Mouse (Mus musculus) cerebellum, adult 11 months (tissue): ENCODE data around the gene Krt35.
A peak's percentile ranks its signal among the peaks of the same experiment; 100 is the strongest.

Experiments used
- DNase-seq: peaks from one replicate; pipeline ENCODE4 v3.0.0; 2022

The Krt35 gene

DNA sequence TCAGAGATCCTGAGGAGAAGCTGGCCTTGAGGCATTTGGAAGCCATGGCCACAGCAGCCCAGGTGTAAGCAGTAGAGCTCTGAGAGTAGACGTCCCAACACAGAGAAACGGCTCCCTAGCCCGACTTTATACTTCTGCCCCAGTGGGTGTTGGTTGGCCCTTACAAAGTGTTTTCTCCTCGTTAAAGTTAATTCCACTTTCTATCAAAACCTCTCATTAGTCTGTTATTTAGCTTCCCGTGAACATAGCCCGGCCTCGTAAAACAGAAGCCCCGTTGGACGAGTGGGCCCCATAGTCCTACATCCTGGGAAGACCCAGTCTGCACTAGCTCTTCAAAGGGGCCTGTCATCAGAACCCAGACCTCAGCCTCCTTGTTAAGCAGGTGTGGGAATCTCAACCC, at the start of gene Krt35:
Gene Krt35 (minus strand): TSS at position 101 of the 400 bp plus-strand sequence.
- no peak for DNase-seq

DNA sequence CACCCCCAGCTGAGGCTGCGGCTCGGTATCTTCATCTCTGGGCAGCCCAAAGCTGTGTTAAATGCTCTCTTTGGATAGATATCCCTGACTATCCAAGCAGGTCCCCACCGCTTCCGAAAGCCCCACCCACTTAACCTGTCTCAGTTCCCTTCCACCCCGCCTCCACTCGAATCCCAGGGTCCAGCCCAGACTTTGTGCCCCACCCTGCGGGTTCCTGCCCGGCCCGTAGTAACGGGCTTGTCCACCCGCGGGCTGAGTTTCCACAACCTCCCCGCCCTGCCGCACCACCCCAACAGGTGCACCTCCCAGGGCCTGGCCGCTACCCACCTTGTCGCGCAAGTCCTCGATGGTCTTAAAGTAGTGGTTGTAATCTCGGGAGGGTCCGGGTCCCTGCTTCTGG, 49.1 kb upstream of the Krt35 start:
- no peak for DNase-seq

DNA sequence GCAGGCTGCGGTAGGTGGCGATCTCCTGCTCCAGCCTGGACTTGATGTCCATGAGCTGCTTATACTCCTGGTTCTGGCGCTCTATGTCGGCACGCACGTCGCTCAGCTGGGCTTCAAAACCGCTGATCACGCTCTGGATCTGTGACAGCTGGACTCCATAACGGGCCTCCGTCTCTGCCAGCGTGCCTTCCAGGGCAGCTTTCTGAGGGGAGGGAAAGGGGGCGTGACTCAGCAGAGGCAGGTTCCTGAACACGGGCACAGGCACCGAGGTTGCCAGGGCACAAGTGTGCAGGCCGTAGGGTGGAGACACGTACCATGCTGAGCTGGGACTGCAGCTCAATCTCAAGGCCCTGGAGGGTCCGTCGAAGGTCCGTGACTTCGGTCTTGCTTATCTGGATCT, 44.9 kb upstream of the Krt35 start:
- no peak for DNase-seq

DNA sequence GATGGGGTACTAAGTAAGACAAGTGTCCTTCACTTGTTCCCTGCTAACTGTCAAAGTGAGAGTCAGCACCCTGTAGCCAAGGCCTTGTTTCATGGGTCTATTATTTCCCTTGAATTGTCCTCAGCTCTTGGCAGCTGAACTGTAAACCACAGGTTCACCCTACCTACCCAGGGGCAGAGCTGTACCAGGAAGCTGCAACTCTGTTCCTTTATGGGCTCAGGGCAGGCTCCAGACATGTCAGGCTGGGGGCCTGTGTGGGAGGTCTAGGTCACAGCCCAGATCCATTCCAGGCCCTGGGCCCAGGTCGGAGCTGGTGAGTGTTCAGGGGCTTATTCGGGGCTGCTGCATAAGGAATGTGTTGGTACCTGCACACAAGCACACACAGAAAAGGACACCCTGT, 43.4 kb upstream of the Krt35 start:
- no peak for DNase-seq

DNA sequence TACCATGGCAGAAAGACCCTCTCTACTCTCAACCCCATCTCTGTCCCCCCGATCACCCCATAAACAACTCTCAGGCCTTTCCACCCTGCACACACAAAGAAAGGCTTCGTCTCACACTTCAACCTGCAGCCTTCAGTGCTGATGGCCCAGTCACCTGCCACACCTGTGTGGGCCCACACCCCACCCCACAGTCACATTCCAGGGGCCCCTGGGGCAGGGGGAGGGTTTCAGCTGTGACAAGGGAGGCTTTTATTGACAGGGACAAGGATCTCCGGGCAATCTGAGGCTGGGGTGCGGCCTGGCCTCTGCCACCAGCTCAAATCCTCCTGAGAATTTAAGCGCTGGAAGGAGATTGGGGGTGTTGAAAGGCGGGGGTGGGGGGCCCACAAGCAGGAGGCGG, 42.8 kb upstream of the Krt35 start:
- DNase-seq: no peak

DNA sequence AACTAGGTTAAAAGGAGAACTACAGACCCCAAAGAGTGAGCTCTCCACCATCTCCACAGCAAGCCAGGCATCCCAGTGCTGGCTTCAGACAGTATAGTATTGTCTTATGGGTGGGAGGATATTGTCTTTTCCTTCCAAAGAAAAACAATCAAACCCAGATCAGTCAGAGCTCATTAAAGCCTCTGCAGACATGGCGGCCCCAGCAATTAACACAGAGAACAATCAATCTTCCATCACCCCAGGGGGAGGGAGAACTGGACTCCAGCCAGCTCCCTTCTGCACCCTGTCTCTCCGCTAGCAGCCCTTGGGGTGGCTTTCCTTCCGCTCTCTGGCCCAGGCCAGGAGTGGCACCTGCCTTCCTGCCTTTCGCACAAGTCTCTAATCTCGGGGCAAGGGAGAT, 41.7 kb upstream of the Krt35 start:
- no peak for DNase-seq

DNA sequence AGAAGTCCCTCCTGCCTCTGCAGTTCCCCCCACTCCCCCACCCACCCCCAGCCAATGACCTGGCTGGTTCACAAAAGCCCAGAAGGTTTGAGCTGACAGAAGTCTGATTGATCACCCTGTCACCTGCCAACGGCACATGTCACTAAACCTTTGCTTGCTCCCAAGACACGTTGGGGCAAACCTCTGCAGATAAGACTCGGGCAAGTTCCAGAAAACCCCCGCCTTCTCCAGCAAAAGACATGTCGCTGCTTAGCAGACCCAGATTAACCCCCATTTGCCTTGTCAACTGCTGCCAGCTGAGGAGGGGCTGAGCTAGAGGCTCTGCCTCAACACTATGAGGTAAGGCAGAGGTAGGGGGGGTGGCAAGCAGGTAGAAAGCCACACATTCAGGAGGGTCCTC, 40.5 kb upstream of the Krt35 start:
- DNase-seq: no peak

DNA sequence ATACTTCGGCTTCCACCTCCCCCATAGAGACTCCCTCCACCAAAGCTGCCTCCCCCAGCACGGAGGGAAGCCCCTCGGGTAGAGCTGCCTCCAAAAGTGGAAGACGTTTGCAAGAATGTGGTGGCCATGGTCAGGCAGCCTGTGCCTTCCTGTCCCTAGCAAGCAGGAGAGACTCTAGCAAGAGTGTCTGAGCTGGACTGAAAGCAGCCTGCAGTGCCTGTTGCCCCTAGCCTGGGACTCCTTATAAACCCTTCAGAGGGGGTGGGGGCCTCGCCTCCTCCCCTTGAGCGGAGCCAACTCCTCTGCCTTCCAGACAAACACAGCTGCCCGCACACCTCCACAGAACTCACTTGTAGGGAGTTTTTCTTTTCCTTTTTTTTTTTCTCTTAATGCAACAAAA, 39.7 kb upstream of the Krt35 start, which contains the start of gene Krt15:
Gene Krt15 (minus strand): TSS at position 198 of the 400 bp plus-strand sequence.
- no peak for DNase-seq

DNA sequence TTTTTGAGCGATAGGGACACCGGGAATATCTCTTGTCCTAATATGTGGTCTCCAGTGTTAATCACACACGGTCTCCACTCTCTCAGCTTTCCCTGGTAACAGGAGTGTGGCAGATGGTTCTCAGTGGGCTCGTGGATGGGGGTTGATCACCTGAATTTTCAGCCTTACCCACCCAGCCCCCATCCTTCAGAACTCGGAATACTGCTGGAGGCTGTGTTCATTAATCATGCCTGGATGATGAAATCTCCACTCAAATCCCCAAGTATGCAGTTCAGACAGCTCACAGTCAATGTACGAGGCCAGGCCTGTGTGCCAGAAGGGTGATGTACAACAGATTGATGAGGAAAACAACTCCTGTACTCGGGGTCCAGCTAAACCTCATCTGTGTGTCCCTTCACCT, 28.9 kb upstream of the Krt35 start:
- no peak for DNase-seq

DNA sequence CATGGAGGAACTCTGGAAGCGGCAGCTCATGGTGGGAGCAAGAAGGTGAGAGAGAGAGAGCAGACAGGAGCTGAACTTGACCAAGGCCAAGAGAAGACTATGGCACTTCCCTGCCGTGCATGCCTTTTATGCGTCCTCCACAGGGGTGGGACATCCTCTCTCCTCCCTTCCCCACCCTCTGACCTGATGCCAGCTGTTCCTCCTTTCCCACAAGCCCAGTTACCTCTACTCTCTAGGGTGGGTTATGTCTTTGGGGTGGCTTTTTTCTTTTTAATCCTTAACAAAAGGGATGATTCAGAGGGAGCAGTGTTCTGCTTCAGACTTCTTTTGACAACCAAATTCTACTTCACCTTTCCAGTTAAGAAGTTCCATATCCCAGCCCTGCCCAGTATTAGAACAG, 25.4 kb upstream of the Krt35 start, which contains the start of gene Krt13:
Gene Krt13 (minus strand): TSS at position 101 of the 400 bp plus-strand sequence.
- DNase-seq: no peak

DNA sequence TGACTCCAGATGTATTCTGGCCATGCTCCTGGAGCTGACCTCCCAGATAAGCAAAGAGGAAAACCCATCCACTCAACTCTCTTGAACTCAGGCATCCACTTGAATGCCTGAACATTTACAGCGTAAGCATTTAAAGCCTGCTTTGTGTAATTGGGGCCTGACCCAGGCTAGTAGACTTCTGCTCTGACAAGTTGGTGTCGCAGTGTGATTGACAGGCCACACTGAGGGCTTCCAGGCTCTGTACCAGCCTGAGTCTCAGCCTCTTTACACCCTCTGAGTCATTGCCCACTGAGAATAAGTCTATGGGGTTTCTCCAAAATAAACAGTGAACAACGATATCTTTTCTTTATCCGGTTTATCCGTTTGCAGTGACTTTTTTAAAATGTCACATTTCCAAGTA, 24.3 kb upstream of the Krt35 start:
- no peak for DNase-seq

DNA sequence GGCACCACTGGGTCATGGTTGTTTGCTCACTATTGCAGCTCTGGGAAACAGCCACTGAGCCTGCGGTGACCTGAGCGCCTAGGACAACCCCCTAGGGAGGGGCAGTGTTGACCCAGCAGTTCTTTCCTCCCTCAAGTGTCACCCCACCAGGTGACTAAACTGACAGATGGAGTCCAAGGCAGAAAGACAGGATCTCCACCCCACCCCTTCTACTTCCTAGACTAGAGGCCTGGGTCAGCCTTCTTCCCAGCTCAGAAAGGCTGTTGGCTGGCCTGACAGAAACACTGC, 17.6 kb upstream of the Krt35 start:
- DNase-seq: no peak

DNA sequence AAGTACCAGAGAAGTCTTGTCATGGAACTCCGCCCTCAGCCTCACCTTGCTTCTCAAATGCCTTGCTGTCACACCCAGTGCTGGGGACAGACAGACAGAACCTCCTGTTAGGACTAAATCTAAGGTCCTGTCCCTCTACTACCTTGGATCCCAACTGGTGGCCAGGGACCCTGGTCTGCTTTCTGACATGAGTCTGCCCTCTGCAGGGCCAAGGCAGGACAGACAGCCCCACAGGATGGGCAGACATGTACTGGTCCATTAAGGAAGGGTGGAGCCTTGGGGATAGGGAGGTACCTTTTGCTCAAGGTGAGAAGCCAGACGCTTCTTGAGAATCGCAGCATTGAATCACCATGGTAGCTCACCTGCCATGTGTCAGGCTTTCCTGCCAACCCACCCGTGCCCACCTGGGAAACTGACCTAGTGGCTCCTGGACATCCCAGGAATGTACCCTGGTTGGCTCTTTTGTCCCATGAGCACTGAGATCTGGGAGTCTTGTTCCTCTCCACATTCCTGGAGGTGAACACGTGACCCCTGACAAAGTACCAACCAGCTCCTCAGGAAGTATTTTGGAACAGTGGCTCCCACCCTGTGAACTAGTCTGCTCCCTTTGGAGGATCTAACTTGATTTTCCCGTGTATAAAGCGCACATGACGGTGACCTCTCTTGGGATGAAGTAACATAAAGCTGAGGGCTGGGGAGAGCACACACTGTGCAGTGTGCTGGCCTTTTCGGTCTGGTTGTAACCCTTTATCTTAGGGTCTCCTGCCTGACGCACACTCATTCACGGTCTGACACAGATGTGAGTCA, 17.1 kb upstream of the Krt35 start:
- DNase-seq: no peak

DNA sequence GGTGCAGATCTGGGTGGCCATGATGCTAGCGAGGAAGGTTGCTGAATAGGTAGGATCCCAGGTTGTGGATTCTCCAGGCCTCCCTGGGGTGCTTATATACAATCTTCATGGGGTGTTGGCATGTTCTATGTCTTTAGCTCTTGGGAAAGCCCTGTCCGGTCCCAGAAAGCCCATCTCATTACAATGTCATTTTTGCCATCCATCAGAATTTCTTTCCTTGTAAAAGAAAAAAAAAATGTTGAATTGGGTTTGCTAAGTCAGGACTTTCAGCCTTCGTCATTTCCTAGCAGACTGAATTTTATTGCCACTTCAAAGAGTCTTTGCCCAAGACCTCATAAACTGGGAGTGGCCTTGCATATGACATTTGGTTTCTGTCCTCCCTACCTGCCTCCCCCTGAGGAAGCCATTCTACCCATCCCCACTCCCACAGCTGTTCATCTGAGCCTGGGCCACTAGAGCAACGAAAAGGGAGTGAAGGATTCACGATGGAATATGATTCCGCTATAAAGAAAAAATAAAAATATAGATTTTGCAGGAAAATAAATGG, 9.6 kb upstream of the Krt35 start, which contains the start of gene Krt36:
Gene Krt36 (minus strand): TSS at position 51 of the 547 bp plus-strand sequence.
- DNase-seq: no peak

DNA sequence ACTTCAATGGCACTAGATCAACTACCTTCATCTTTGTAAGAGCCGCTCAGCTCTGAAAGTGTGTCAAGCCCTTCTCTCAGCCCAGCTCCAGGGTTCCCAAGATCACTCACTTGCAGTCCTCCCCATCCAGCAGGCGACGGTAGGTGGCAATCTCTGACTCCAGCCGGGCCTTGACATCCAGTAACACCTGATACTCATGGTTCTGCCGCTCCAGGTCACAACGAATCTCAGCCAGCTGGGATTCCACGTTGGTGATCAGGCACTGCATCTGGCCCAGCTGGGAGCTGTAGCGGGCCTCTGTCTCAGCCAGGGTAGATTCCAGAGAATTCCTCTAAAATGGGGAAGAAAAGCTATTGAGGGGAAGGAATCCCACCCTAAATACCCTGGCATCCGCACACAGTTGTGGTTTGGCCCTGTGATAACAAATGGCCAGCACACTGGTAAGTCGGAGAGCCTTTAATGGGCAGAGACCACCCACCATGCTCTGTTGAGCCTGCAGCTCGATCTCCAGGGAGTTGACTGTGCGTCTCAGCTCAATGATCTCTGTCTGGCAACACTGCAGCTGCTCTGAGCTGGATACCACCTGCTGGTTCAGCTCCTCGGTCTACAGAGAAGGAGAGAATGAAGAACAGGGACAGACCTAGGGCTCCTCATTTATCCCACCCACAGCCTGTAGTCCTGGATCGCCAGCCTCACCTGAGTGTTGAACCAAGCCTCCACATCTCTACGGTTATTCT, 6.8 kb upstream of the Krt35 start:
- DNase-seq: no peak

DNA sequence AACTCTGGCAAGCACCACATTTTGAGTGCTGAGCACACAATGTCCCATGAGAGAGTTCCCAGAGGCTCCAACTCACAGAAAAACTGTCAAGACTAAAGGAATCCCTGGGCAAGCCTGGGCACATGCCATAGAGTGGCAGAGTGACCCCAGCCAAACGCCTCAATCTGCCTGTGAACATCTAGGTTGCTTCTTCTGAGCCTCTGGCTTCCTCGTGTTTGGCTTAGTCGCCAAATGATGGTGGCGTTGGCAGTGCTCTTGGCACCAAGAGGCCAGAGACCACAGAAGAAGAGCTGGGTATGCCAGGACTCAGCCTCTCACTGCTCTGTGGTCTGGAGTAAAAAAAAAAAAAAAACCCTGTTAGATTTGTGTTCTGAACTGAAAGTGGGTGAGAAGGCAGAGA, 4.3 kb upstream of the Krt35 start:
- DNase-seq: no peak

DNA sequence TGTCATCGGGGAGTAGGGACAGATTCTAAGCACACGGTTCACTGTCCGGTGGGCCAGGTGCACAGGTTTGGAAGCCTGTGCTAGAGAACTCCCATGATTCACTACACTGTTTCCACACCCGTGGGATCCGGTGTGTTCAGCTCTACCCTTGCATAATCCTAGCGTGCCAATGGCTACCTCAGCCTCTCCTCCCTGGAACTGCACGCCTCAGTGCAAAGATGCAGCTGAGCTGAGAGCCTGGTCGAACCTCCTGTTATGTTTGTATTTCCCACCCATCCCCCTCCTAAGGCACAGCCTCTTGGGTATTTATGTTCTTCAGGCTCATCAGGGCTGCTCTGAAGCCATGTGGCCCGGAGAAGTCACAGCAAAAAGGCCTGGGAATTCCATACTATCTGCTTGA, 1.8 kb upstream of the Krt35 start:
- DNase-seq: no peak

DNA sequence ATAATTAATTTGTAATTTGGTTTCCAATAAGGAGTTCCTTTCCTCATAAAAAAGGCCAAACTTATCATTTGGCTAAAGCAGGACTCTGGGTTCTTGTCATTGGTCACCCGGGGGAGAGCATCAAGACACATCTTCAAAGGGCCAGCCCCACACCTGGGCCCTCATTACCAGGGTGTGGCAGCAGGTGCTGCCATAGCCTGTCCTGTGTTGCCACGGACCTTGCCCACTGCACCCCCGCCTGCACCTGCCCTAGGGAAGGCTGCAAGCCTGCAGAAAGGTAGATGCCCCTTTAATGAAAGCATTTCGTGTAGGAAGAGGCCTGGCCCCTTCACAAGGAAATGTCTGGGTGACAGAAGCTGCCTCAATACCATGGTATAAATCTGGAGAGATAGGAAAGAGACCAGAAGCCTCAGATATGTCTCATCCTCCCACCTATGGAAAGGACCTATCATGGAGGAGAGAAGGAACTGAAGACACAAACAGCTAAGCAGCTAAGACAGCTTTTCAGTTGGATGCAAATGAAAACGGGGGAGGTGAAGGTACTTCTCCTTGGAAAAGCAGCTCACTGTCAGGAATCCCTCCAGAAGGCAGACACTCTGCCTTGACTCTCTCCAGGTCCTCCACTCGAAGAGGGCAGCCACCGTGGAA, 7.5 kb downstream of the Krt35 start:
- no peak for DNase-seq

DNA sequence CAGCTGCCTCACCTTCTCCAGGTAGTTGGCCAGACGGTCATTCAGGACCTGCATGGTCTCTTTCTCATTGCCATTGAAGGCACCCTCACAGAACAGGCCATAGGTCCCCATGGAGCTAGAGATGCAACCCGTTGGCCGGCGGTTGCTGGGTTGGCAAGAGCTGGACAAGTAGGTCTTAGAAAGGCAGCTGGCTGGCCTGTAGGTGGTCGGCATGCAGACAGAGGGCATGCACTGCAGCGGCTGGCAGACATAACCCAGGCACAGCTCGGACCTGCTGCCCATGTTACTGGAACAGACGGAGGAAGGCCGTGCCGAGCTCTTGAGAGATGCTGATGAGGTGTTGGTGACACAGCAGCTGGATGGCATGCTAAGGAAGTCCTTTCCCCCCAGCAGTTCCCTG, 8.2 kb downstream of the Krt35 start, which contains the start of gene Krt32:
Gene Krt32 (minus strand): TSS at position 366 of the 400 bp plus-strand sequence.
- no peak for DNase-seq

DNA sequence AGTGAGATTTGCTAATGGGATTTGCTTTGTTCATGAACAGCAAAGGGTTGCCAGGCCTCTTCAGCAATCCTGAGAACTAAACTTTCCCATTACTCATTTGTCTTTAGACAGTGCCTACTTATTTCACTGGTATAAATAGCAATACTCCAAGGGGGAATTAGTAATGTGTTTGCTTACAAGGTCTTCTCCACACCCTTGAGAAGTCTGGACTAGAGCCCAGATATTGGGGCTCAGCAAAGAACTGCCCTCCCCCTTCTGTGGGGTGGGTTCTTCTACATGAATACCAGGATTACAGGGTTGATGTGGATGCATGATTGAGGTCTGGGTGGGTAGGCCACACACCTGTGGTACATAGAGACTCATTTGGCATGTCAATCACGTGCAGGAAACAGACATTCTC, 22.2 kb downstream of the Krt35 start:
- no peak for DNase-seq

DNA sequence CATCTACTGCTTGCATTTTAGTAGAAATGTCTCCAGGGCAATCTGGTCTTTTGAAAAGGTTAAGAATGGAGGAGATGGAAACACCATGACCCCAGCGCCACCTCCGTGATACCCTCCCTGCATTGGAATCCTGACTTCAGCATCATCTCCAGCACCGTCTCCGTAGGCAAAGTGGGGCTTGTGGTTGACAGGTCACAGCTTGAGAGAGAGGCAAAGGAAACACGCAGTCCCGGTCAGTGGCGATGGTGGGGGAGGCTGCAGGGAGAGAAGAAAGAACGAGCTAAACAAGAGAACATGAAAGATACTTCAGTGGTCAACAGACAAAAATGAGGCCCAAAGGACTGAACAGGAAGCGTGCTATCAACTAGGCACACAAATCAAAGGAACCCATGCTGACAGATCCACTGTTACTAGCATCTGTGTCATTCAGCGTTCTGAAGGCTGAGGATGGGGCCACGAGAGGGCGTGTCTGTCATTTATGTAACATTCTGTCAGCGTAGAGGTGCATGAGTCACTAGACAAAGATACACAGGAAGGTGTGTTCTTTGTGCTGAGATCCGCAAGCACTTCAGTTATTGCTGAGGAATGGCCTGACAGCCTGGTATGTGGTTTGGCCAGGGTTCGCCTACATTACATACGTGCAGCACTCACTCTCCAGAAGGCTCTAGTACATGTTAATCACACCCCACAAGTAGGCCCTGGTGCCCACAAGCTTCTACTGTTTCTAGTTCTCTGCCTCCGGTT, 28.6 kb downstream of the Krt35 start:
- no peak for DNase-seq

DNA sequence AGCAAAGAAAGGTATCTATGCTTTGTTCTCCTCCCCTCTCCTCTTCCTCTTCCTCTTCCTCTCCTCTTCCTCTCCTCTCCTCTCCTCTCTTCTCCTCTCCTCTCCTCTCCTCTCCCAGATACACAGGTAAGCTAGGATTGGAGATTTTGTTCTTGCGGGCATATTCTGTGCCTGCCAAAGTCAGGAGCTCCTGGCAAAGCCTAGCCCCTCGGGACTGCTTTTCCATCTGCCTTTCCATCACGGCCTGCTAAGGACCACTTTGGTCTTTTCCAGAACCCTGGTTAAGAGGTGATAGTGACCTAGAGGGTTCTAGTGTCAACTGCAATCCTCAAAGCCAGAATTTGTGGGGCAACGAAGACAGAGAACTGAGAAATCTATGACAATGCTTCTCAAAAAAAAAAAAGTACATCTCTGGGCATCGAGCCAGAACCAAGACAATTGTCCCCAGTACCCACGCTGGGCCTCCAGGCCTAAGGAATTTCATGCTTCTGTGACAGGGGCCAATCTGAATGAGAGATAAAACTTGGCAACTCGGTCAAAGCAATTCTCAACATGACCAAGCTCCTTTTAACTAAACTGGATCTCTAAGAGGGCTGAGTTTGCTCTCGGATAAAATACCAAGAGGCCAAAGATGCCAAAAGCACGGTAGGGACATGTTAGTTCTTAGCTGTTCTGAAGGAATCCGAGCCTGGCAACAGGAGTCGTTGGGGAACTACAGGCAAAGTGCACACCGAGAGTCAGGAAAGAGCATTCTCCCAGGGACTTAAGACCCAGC, 29.6 kb downstream of the Krt35 start:
- peak; percentile 7 for DNase-seq
